Comparison of ENCODE assay signal across 20 mouse cellular contexts in the genomic region with DNA sequence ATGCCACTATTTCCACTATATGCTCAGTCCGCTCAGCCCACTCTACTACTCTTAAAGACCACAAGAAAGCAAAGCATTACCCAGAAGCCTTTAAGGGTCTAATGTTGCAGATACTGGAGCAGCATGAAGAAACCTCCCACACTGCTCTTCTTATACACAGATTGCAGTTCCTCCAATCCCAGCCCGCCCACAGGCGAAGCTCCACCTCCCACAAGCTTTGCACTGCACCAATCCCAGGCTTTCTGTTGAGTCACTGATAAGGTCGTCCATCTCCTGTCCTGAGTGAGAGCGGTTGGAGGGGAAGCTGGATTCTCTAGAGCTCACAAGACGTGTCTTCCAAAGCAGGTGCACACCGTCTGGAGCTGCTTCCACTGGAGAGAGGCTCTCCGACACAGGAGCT. TPM values are rescaled to one million over a fixed set of nuclear protein-coding genes. Genes with fewer than 3 reads are reported as not detected.
DNase-seq lines count a peak whose midpoint lies in the region; ATAC-seq and TF ChIP-seq lines count a peak whose summit lies in the region.
"Had no signal": no experiment of that assay in that cellular context is flagged by ENCODE, and none has a peak within 500 bp of the region (broad histone marks: within the 10 kb centered on the region; RNA-seq: fewer than 3 reads in every experiment).

No protein-coding gene starts in this region.

- no peaks in the 10 kb centered on the region for H3K36me3 ChIP-seq in heart, postnatal 0 days (replicated peaks; ENCODE audit: control insufficient read depth, insufficient read depth, low read length)
- H3K36me3 ChIP-seq in myocyte (ENCODE audit: control insufficient read depth, insufficient read depth): no peaks in the 10 kb centered on the region
- H3K36me3 ChIP-seq: embryonic facial prominence, embryonic 12.5 days; hindbrain, embryonic 13.5 days; stomach, embryonic 15.5 days had no signal

- H3ac ChIP-seq in myocyte (ENCODE audit: control insufficient read depth, insufficient read length): no peak overlapping the region

- TF ChIP-seq EP300 in heart, postnatal 0 days (IDR thresholded peaks at IDR 0.05; ENCODE audit: low read depth): no peak

- WGBS in heart, postnatal 0 days: 59% methylated on average over 8 of the region's 8 CpGs

- TF ChIP-seq CTCF in heart, postnatal 0 days (IDR thresholded peaks at IDR 0.05; ENCODE audit: low read depth): no peak

- no peaks in the 10 kb centered on the region for H3K27me3 ChIP-seq in heart, postnatal 0 days (ENCODE audit: control insufficient read depth, insufficient read depth, low read length)
- H3K27me3 ChIP-seq in myocyte (ENCODE audit: control insufficient read depth, insufficient read depth, insufficient read length): no peaks in the 10 kb centered on the region
- H3K27me3 ChIP-seq: embryonic facial prominence, embryonic 12.5 days; stomach, embryonic 15.5 days had no signal

- no peaks in the 10 kb centered on the region for H3K79me2 ChIP-seq in myocyte (ENCODE audit: control insufficient read depth, insufficient read depth)

- H3K9ac ChIP-seq in heart, postnatal 0 days (replicated peaks; ENCODE audit: low read depth, low read length): no peak overlapping the region
- H3K9ac ChIP-seq: embryonic facial prominence, embryonic 12.5 days; hindbrain, embryonic 13.5 days; stomach, embryonic 15.5 days had no signal

- H3K27ac ChIP-seq in heart, postnatal 0 days (ENCODE audit: low read depth): peak overlapping the region; percentile 3; the same call in 1 of the 2 replicates
- H3K27ac ChIP-seq: embryonic facial prominence, embryonic 12.5 days; heart, adult 2 months; hindbrain, embryonic 13.5 days; stomach, embryonic 15.5 days had no signal

- no peak for TF ChIP-seq POLR2A in myocyte (IDR thresholded peaks at IDR 0.05; ENCODE audit: insufficient read length, low read depth)

- H3K4me1 ChIP-seq in heart, postnatal 0 days (ENCODE audit: control insufficient read depth, insufficient read depth): no peaks in the 10 kb centered on the region

- no peak; the same call in 1 of the 2 replicates for ATAC-seq in heart, postnatal 0 days (ENCODE audit: insufficient read depth, low read depth)
- ATAC-seq: forebrain, embryonic 14.5 days had no signal

- no peaks in the 10 kb centered on the region for H3K9me3 ChIP-seq in heart, postnatal 0 days (replicated peaks; ENCODE audit: control insufficient read depth, low read length)
- H3K9me3 ChIP-seq: embryonic facial prominence, embryonic 12.5 days; hindbrain, embryonic 13.5 days; stomach, embryonic 15.5 days had no signal

- no peak for DNase-seq in heart, postnatal 0 days (ENCODE audit: low spot score)
- DNase-seq in heart, adult 11 months: no peak
- peak; percentile 56 for DNase-seq in right cerebral cortex, adult 18-20 months
- DNase-seq in right cerebral cortex, postnatal 14 days: no peak
- DNase-seq in R1 (ENCODE audit: low read depth, low spot score): peak; percentile 55
- no peak for DNase-seq in adrenal gland, postnatal 14 days
- no peak for DNase-seq in embryo, embryonic 10.5 days (ENCODE audit: low spot score)
- DNase-seq: adrenal gland, adult 2 months; cerebellum, adult 9-11 months; kidney, adult 8-10 months; kidney, postnatal 14 days; liver had no signal

- no peak overlapping the region for H3K4me3 ChIP-seq in heart, postnatal 0 days (ENCODE audit: low read depth, low read length)
- H3K4me3 ChIP-seq in myocyte: no peak overlapping the region
- H3K4me3 ChIP-seq: embryonic facial prominence, embryonic 12.5 days; erythroblast, embryonic 14.5 days; heart, adult 2 months; hindbrain, embryonic 13.5 days; megakaryocyte, embryonic 14.5 days; stomach, embryonic 15.5 days had no signal

- no peak overlapping the region for H3K4me2 ChIP-seq in heart, postnatal 0 days (ENCODE audit: low read depth, low read length)
- H3K4me2 ChIP-seq in myocyte (ENCODE audit: low read depth): peak overlapping the region; percentile 46
- H3K4me2 ChIP-seq: embryonic facial prominence, embryonic 12.5 days; hindbrain, embryonic 13.5 days; stomach, embryonic 15.5 days had no signal

TF ChIP-seq in myocyte, 11 proteins besides CTCF, POLR2A, EP300 and RAD21:
- TF ChIP-seq CEBPB (IDR thresholded peaks at IDR 0.05; ENCODE audit: insufficient read depth, poor library complexity, severe bottlenecking) (no peak), MYOG (IDR thresholded peaks at IDR 0.05; ENCODE audit: control insufficient read depth in 1 of 3, insufficient read depth in 1 of 3, insufficient read length in 2 of 3, low read depth in 2 of 3) (no peak)

RNA-seq across cellular contexts. Expression of a gene that starts 34.5 kb away (rescaled TPM):
- total RNA-seq in heart, postnatal 0 days (2014; rRNA removed; ENCODE audit: low replicate concordance): 22.9 and 33.9 TPM in 2 replicates
- 4.3 and 4.4 TPM in 2 replicates for polyA plus RNA-seq in heart, postnatal 0 days (2015; fragmentation: Nextera tagmentation; extraction: Ambion mirVana)
- polyA plus RNA-seq in myocyte (2012; fragmentation: generic; extraction: Trizol): 6.3 TPM
- total RNA-seq in adrenal gland, postnatal 14 days (2021): 1.8 and 7.4 TPM in 2 replicates
- polyA plus RNA-seq: erythroblast, embryonic 14.5 days had no signal

Comparison
In these comparisons a context has a peak if more than half of its experiments do, and no peak if none do; other contexts are left out.
1. DNase-seq: peak in right cerebral cortex, adult 18-20 months (single experiment) and R1 (single experiment); none in heart, postnatal 0 days (single experiment), heart, adult 11 months (single experiment), right cerebral cortex, postnatal 14 days (single experiment), adrenal gland, postnatal 14 days (single experiment) and embryo, embryonic 10.5 days (single experiment).